Mouse (Mus musculus) monocyte, adult 5-6 weeks (primary cell): ENCODE data around the gene Acad12. TPM values are rescaled to one million over a fixed set of nuclear protein-coding genes. Genes with fewer than 3 reads are reported as not detected.
A peak's percentile ranks its signal among the peaks of the same experiment; 100 is the strongest.
"Not testable (repeated sequence)": the region's sequence is repeated elsewhere in the genome, so short reads cannot be mapped to it uniquely, and the experiment has no call there.

Source experiments
- ATAC-seq: fragments of 153-309, 156-312 bp; replicated peaks from 2 replicates; pipeline ENCODE4 v1.8.0; 2017; ENCODE audit warnings: mild to moderate bottlenecking; ENCODE audit not compliant: low TSS enrichment, insufficient number of reproducible peaks, severe bottlenecking, poor library complexity, low FRiP score
- total RNA-seq: library from RNA; stranded (forward); fragments of 200-1000, 200-491, 200-594 nt; gene quantifications from 3 replicates; pipeline ENCODE4 v1.2.3, GENCODE M21; 2017

The Acad12 gene
- total RNA-seq, 1 experiment from 2014 or later: 0.10 TPM

- no peak for ATAC-seq
Observed at GRCm38 (mm10) chr5:121623241-121623640, 4.5 kb upstream of the Acad12 start.

- ATAC-seq: no peak
Observed at GRCm38 (mm10) chr5:121621102-121621501, 2.4 kb upstream of the Acad12 start.

GRCm38 (mm10) chr5:121614921-121615320 lies 3.8 kb downstream of the Acad12 start:
- not testable (repeated sequence) for ATAC-seq

GRCm38 (mm10) chr5:121612036-121612435 lies 6.7 kb downstream of the Acad12 start:
- ATAC-seq: no peak

DNA sequence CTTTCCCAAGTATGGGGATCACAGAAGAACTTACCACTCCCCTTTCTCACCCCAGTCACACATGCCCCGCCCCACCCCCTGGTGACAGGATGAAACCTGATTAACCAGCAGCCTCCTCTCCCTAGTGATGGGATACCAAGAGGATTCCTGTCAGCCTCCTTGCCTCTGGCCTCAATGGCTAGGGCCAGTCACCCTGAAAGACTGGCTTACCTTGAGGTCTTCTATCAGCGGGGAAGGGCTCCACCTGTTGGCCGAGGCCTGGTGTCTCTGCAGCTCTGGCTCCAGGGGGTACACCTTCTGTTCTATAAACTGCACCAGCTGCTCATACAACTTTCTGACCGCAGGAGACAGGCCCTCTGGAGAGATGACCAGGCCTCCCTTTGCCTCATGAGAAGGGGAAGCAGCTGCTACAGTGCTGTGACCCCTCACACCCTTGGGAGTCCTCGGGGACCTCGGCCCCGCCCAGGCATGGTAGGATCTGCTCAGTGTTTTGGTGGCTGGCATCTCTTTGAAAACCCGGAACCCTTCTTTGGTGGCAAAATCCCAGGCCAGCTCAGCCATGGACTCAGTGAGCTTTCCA lies 9.1 kb downstream of the Acad12 start:
- not testable (repeated sequence) for ATAC-seq

DNA sequence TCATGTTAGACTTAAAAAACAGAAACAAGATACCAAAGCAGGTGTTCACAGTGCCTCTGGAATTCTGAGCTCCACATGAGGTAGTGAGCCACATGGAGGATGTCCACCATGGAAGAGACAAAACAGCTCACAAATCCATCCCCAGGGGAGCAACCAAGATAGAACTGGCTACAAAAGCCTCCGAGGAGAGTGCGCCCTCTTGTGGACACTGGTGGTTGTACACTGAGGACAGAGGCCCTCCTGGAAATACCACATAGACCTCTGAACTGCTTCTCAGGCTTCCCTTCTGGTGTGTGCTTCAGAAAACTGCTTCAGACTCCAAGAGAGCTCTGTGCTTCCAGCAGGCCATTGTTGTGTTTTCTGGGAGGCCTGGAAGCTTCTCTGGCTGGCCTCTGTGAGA lies 12.6 kb downstream of the Acad12 start:
- peak; percentile 68; the same call in 1 of the 2 replicates for ATAC-seq

DNA sequence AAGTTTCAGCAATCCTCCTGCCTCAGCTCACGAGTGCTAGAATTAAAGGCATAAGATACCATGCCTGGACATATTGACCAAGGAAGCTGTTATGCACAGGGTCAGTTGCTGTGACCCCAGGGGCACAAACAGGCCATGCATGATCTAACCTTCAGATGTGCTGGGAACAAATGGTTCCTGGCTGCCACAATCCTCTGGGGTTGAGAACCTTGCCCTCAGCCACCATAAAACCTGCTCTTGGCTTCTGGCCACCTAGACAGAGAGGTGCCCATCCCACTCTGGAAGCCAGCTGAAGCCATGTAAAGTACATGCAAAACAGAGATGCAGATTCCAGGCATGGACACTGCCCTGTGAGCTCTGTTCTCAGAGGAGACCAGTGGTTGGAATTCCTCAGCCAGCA lies 14.9 kb downstream of the Acad12 start:
- ATAC-seq: not testable (repeated sequence)

- ATAC-seq: peak; percentile 88
Observed at GRCm38 (mm10) chr5:121601547-121602299, 17.0 kb downstream of the Acad12 start.

DNA sequence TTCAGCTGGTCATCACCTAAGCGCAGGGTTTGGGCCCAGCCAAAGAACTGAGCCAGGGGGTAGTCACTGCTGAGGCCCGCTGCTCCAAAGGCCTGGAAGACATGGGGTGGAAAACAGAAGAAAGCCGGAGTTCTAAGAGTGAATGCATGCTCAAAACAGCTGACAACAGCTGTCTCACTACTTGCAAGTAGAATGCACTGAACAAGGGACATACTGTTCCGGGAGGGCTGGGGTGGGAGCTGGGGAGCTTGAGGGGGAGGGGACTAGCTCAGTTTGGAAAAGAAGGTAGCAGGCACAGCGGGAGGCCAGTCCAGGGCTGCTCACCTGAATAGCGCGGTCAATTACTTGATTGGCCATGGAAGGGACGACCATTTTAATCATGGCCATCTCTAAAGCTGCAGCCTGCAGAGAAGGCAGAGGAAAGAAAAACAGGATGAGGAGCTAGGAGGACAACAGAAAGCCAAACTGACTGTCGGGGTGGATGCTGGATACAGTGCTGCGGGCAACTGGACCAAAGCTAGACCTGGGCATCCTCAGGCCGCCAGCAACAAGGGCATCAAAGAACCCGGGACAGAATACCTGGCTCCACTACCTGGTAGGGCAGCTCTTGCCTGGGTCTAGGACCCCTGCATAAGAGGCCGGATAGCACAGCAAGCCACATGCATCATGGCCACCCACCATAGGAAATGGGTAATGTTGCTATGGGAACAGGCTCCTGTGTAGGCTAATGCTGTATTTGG lies 19.7 kb downstream of the Acad12 start:
- no peak for ATAC-seq

DNA sequence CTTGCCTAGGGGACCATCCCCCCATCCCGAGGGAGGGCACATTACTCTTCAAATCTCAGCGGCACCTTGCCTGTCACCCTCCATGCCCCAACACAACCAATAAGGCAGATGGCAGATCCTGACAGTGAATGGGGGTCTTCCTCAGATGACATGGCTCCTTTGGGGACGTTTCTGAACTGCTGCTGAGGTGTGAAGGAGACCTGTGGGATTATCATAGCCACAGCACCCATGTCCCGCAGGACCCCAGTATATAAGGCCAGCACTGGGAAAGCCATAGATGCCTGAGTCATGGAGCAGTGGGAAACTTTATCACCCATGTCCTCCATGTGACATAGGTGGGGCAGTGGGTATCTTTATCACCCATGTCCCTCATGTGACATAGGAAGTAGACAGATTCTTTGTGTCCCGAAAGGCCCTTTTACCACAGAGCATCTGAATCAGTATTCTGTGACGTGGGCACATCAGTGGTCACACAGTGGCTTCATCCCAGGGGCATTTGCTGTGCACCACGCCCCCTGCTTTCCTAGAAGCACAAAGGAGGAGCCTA lies 20.7 kb downstream of the Acad12 start:
- no peak for ATAC-seq

DNA sequence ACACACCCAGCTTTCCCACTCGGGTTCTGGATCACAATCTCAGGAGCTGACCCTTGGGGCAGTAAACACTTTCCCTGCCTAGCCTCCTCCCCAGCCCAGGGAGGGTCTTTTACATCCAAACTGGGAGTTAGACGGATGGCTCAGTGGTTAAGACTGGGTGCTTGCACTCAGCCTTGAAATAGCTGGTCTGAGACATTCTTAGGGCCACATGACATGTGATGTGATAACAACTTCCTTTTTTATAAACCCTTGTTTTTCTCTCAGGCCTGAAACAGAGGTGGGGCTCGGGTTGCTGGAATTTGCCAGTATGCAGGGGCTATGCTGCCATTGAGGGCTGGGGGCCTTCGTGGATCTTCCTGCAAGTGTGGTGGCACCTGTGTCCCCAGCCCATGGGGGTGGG lies 21.4 kb downstream of the Acad12 start:
- 0 out of 2 replicates have a peak, but pooled peaks have one; percentile 31 for ATAC-seq

DNA sequence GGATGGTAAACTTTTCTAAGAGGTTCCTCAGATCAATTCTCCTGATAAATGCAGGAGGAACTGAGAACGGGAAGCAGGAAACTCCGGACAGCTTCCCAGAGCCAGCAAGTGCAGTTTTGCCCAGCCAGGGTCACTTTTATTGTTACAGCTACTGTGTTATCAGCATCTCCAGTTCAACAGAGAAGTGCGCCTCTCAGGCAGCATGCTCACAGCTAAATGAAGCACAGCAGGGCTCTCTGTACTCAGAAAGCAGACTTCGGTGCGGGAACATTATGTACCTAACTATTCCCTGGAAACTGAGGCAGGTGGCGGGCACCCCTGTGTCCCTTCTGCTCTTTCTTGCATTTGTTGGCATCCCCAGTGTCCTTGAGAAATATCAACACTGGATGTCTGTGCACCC lies 22.5 kb downstream of the Acad12 start:
- ATAC-seq: no peak

DNA sequence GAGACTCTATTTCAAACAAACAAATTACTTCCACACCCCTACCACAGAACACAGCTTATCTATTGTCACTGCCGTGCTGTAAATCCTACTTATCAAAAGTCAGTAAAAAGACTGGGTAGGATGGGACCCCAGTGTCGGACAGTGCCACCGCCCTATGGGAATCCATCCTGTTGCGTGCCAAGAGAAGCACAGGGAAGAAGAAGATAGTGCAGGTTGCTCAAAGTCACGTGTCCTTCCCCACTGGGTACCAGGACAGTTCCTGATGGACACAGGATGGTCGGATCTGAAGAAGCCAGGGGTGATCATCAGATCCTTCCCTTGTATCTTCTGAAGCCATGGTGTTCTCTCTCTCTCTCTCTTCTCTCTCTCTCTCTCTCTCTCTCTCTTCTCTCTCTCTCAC lies 23.0 kb downstream of the Acad12 start:
- ATAC-seq: no peak

DNA sequence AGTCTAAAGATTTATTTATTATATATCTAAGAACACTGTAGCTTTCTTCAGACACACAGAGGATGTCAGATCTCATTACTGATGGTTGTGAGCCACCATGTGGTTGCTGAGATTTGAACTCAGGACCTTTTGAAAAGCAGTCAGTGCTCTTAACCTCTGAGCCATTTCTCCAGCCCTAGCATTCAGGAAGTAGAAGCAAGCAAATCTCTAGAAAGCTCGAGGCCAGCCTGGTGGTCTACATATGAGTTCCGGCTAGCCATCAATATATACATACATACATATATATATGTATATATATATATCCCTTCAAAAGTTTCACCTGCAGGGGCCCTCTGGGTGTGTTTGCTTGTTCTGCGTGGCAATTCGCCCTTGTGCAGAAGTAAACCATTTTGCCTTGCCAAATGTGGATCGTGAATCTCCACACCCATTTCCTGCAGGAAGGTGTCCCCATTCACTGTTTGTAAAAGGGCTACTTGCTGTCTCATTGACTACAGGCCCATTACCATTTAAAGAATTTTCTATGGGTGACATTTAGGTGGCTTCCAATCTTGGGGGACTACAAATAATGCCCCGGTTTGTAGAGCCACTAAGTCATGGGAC lies 23.9 kb downstream of the Acad12 start:
- ATAC-seq: no peak

DNA sequence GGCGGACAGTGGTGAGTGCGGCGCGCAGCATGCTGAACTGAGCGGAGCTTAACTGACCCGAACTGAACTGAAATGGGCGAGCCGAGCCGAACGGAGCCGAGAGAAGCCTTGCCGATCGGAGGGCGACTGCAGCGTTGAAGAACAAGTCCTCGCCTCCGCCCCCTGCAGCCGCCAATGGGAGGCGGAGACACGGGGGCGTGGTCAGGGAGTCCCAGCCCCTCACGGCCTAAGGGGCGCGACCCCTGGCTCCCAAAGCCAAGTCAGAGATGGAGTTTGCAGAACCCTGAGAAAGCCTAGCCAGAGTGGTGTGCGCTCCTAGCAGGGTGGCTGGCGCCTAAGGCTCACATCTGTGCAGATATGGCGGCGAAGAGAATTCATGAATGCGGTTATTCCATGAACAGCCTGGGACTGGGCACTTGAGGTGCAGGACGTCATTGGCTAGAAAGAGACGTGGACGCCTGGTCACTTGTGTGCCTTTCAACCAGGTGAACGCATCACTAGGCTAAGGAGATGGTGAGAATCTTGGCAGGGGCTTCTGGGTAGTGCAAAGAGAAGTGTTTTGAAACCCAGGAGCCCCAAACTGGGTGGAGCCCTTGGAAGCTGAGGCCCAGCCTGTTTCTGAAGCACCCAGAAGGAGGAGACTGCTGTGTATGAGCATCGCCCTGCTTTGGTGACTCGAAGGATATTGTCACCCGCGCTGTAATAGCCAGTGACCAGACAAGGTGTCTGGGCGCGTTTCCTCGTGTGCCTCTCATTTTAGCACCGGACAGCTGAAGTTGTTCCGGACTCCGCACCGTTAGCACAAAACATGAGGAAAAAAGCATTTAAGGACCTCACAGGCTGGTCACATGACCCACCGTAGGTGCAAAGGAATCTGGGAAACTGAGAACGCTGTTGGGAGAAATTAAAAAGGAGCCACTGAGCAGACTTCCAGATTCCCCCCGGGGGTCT lies 25.0 kb downstream of the Acad12 start, which contains the start of gene Aldh2:
Gene Aldh2 (minus strand): TSS at position 374 of the 951 bp plus-strand sequence.
- ATAC-seq: peak; percentile 80

GRCm38 (mm10) chr5:121592816-121593407 lies 25.8 kb downstream of the Acad12 start:
- no peak for ATAC-seq

- ATAC-seq: no peak
Observed at GRCm38 (mm10) chr5:121592064-121592815, 26.5 kb downstream of the Acad12 start.
